Mouse (Mus musculus): Measurements from ENCODE around the gene Farsb.

DNA sequence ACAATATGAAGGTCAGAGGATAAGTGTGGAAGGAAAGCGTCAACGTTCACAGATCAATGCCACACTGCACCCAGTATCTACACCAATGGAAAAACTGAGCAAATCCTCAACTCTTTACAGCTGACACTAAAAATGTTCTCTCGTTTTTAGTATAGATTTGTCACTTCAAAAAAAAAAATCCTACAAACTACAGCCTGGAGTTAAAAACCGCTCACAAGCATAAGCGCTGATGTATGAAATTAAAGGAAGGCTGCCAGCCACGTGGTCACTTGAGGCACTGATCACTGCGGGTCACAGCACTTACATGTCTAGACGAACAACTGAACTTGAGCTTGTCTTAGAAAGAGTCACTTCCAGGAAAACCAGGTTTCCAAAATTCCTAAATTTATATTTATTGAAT is 34.8 kb downstream of the Farsb start:
- TF ChIP-seq CTCF (IDR thresholded peaks at IDR 0.05; ENCODE audit: extremely low read depth, insufficient read length, insufficient replicate concordance, low read depth, low read length): no peak
- no peak for TF ChIP-seq POLR2A (IDR thresholded peaks at IDR 0.05; ENCODE audit: low read depth, low read length)
